In genomic region chr3:78966683-78967549, GRCm38 (mm10) we compare ENCODE assay signal across 8 mouse cellular contexts.
DNase-seq lines count a peak whose midpoint lies in the region; ATAC-seq and TF ChIP-seq lines count a peak whose summit lies in the region.
"Not testable (repeated sequence)": the region's sequence is repeated elsewhere in the genome, so short reads cannot be mapped to it uniquely, and the experiment has no call there.

No protein-coding gene starts in this region.

- peak overlapping the region; percentile 55 for H3K4me3 ChIP-seq in forebrain, embryonic 10.5 days
- H3K4me3 ChIP-seq in heart, embryonic 15.5 days, result peak overlapping the region; percentile 52
- peak overlapping the region; percentile 43 for H3K4me3 ChIP-seq in intestine, postnatal 0 days (ENCODE audit: low read depth, low read length)
- peak overlapping the region; percentile 20; the same call in 1 of the 2 replicates for H3K4me3 ChIP-seq in liver, adult 2 months (ENCODE audit: insufficient read depth, low read depth, low read length)
- peak overlapping the region; percentile 51 for H3K4me3 ChIP-seq in midbrain, embryonic 12.5 days
- peak overlapping the region; percentile 55 for H3K4me3 ChIP-seq in small intestine, adult 2 months (ENCODE audit: low read depth, low read length)

- WGBS in forebrain, embryonic 10.5 days, result 4% methylated on average over 47 of the region's 57 CpGs
- 4% methylated on average over 53 of the region's 57 CpGs for WGBS in heart, embryonic 15.5 days
- 4% methylated on average over 37 of the region's 57 CpGs for WGBS in intestine, postnatal 0 days
- 7% methylated on average over 44 of the region's 57 CpGs for WGBS in liver, adult 2 months
- WGBS in midbrain, embryonic 12.5 days, result 5% methylated on average over 33 of the region's 57 CpGs
- WGBS in small intestine, adult 2 months, result 5% methylated on average over 50 of the region's 57 CpGs

- H3K9me3 ChIP-seq in forebrain, embryonic 10.5 days; heart, embryonic 15.5 days (replicated peaks); intestine, postnatal 0 days (ENCODE audit: control insufficient read depth); midbrain, embryonic 12.5 days: not testable (repeated sequence)

- not testable (repeated sequence) for H3K36me3 ChIP-seq in forebrain, embryonic 10.5 days (replicated peaks); heart, embryonic 15.5 days; intestine, postnatal 0 days (ENCODE audit: control insufficient read depth, insufficient read depth); liver, adult 2 months (ENCODE audit: control insufficient read depth, insufficient read depth, low read length); midbrain, embryonic 12.5 days; small intestine, adult 2 months (ENCODE audit: control insufficient read depth, insufficient read depth, low read length)

- H3K79me2 ChIP-seq in liver, adult 2 months (ENCODE audit: control insufficient read depth, insufficient read depth, low read length), result not testable (repeated sequence)

- peak; percentile 10 for DNase-seq in A20 (ENCODE audit: low read depth, low spot score)
- peak; percentile 10 for DNase-seq in cerebellum, adult 8-10 months
- DNase-seq in forebrain, embryonic 10.5 days (ENCODE audit: extremely low spot score, low spot score), result peak; percentile 33
- not testable (repeated sequence) for DNase-seq in liver, adult 2 months (ENCODE audit: extremely low read depth, low read depth, low spot score)

- not testable (repeated sequence) for H3K4me1 ChIP-seq in forebrain, embryonic 10.5 days; heart, embryonic 15.5 days (replicated peaks); intestine, postnatal 0 days (replicated peaks; ENCODE audit: control insufficient read depth, insufficient read depth, low read length); liver, adult 2 months (ENCODE audit: control insufficient read depth, insufficient read depth, low read length); midbrain, embryonic 12.5 days; small intestine, adult 2 months (ENCODE audit: control insufficient read depth, insufficient read depth, insufficient read length, low read length)

- ATAC-seq in heart, embryonic 15.5 days (replicated peaks; ENCODE audit: insufficient number of reproducible peaks, insufficient read depth, low FRiP score, low read depth), result peak; percentile 85
- peak; percentile 57; the same call in 1 of the 2 replicates for ATAC-seq in intestine, postnatal 0 days
- ATAC-seq in midbrain, embryonic 12.5 days (ENCODE audit: low FRiP score, low read depth), result peak; percentile 92

- not testable (repeated sequence) for TF ChIP-seq POLR2A in liver, adult 2 months (IDR thresholded peaks at IDR 0.05; ENCODE audit: extremely low read depth, insufficient read depth, low read length); small intestine, adult 2 months (IDR thresholded peaks at IDR 0.05; ENCODE audit: low read depth, low read length)

- peak overlapping the region; percentile 84 for H3K27ac ChIP-seq in forebrain, embryonic 10.5 days
- H3K27ac ChIP-seq in heart, embryonic 15.5 days; intestine, postnatal 0 days (ENCODE audit: low read depth, low read length); liver, adult 2 months (replicated peaks; ENCODE audit: insufficient read depth, low read depth, low read length); midbrain, embryonic 12.5 days (replicated peaks); small intestine, adult 2 months (ENCODE audit: insufficient read depth, low read depth, low read length): not testable (repeated sequence)

- H3K4me2 ChIP-seq in heart, embryonic 15.5 days, result peak overlapping the region; percentile 68
- H3K4me2 ChIP-seq in intestine, postnatal 0 days (replicated peaks; ENCODE audit: low read depth), result peak overlapping the region; percentile 75
- peak overlapping the region; percentile 67 for H3K4me2 ChIP-seq in midbrain, embryonic 12.5 days (replicated peaks)

- H3K9ac ChIP-seq in heart, embryonic 15.5 days, result peak overlapping the region; percentile 60
- not testable (repeated sequence) for H3K9ac ChIP-seq in intestine, postnatal 0 days (ENCODE audit: low read depth, low read length); liver, adult 2 months (ENCODE audit: low read depth, low read length)
- peak overlapping the region; percentile 66 for H3K9ac ChIP-seq in midbrain, embryonic 12.5 days (replicated peaks)

- not testable (repeated sequence) for TF ChIP-seq CTCF in intestine, postnatal 0 days (IDR thresholded peaks at IDR 0.05; ENCODE audit: low read depth); liver, adult 2 months (IDR thresholded peaks at IDR 0.05; ENCODE audit: low read depth, low read length); small intestine, adult 2 months (IDR thresholded peaks at IDR 0.05; ENCODE audit: extremely low read depth, insufficient read length, insufficient replicate concordance, low read depth, low read length)

- H3K27me3 ChIP-seq in forebrain, embryonic 10.5 days (ENCODE audit: poor library complexity, severe bottlenecking), result peaks cover 12% of the 10 kb centered on the region
- H3K27me3 ChIP-seq in heart, embryonic 15.5 days; intestine, postnatal 0 days (replicated peaks; ENCODE audit: control insufficient read depth, insufficient read depth, low read length); liver, adult 2 months (ENCODE audit: control insufficient read depth, insufficient read depth, low read length); midbrain, embryonic 12.5 days; small intestine, adult 2 months (ENCODE audit: control insufficient read depth, insufficient read depth, low read length): not testable (repeated sequence)
